Mouse (Mus musculus) neural tube, embryonic 12.5 days (tissue): ENCODE measurements at regions not wholly inside any gene's neighbourhood (a gene's known extent, or its start where the extent isn't known, plus 50 kb on each side); places are given as distances from the start of the nearest gene placed in this dataset.

Experiments
- ATAC-seq: fragments of 200-750 bp; cut with Nextera tagmentation; 2 replicates; pipeline ENCODE4 v1.8.0; 2017; ENCODE audit warnings: low read depth, mild to moderate bottlenecking, moderate TSS enrichment, moderate library complexity; ENCODE audit not compliant: low FRiP score
- H3K27ac ChIP-seq: fragments of 300-500 bp; sonication (generic); 2 replicates; pipeline ENCODE4 v1.5.1; 2016
- H3K27me3 ChIP-seq: fragments of 300-500 bp; sonication (generic); replicated peaks from 2 replicates; pipeline ENCODE4 v1.6.1; 2016; ENCODE audit warnings: mild to moderate bottlenecking
- H3K36me3 ChIP-seq: fragments of 300-500 bp; sonication (generic); 2 replicates; pipeline ENCODE4 v1.6.1; 2016; ENCODE audit warnings: mild to moderate bottlenecking
- H3K4me1 ChIP-seq: fragments of 300-500 bp; sonication (generic); 2 replicates; pipeline ENCODE4 v1.6.1; 2016
- H3K4me2 ChIP-seq: fragments of 300-500 bp; sonication (generic); replicated peaks from 2 replicates; pipeline ENCODE4 v1.6.1; 2016; ENCODE audit warnings: mild to moderate bottlenecking
- H3K4me3 ChIP-seq: fragments of 300-500 bp; sonication (generic); 2 replicates; pipeline ENCODE4 v1.5.1; 2016
- H3K9ac ChIP-seq: fragments of 300-500 bp; sonication (generic); 2 replicates; pipeline ENCODE4 v1.6.1; 2016; ENCODE audit warnings: mild to moderate bottlenecking
- H3K9me3 ChIP-seq: fragments of 300-500 bp; sonication (generic); 2 replicates; pipeline ENCODE4 v1.6.1; 2016; ENCODE audit warnings: mild to moderate bottlenecking
- WGBS: fragments of 180-500 bp; shearing (Covaris S2); methylation state at CpG from one replicate; pipeline ENCODE4 v1.1.7; 2016; 5-methylcytosine and 5-hydroxymethylcytosine counted together

DNA sequence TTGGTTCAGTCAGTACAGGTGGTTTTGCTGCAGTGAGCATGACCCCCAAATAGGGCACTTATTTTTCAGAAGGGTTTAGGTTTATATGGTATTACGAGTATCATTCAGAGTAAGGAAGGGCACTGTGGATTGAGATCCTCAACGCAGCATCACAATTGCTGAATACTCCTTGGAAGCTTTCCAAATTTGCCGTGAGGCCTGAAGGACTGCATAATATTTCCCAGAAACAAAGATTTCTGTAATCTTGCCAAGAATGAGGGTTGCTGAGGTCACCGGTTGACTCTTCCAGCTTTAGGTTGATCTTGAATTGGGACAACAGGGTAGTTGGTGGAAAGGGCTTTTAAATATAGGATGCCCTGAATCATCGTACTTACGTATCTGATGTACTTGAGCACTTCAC lies 482.1 kb downstream of the Ttll7 start:
- WGBS = 87% methylated on average over 6 of the region's 6 CpGs
- no peaks in the 10 kb centered on the region for H3K4me1 ChIP-seq
- no peak overlapping the region for H3K27ac ChIP-seq
- H3K9ac ChIP-seq = no peak overlapping the region
- no peak overlapping the region for H3K4me2 ChIP-seq
- no peaks in the 10 kb centered on the region for H3K27me3 ChIP-seq
- H3K36me3 ChIP-seq = no peaks in the 10 kb centered on the region
- no peak for ATAC-seq
- H3K4me3 ChIP-seq = no peak overlapping the region
- no peaks in the 10 kb centered on the region for H3K9me3 ChIP-seq

DNA sequence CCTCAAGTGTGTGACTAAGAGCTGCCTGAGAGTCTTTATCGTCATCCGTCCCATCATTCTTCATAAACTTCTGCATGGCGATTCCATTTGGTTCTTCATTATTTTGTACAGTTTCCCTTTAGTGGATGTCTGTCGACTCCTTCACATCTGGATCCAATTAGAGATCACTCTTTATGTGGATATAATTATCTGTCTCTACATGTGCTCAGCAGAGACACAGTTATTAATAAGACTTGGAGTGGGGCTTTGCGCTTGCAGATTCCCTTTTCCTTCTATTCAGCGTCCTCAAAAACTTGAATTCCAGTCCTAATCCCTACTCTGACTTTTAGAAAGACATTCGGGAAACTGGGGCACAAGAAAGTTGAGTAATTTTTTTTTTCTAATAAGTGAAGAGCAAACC lies 483.1 kb downstream of the Ttll7 start:
- no peaks in the 10 kb centered on the region for H3K9me3 ChIP-seq
- no peaks in the 10 kb centered on the region for H3K27me3 ChIP-seq
- ATAC-seq = no peak
- H3K36me3 ChIP-seq = no peaks in the 10 kb centered on the region
- no peak overlapping the region for H3K27ac ChIP-seq
- no peaks in the 10 kb centered on the region for H3K4me1 ChIP-seq
- no peak overlapping the region for H3K9ac ChIP-seq
- WGBS = 68% methylated on average over 7 of the region's 7 CpGs
- H3K4me2 ChIP-seq = no peak overlapping the region
- H3K4me3 ChIP-seq = no peak overlapping the region

DNA sequence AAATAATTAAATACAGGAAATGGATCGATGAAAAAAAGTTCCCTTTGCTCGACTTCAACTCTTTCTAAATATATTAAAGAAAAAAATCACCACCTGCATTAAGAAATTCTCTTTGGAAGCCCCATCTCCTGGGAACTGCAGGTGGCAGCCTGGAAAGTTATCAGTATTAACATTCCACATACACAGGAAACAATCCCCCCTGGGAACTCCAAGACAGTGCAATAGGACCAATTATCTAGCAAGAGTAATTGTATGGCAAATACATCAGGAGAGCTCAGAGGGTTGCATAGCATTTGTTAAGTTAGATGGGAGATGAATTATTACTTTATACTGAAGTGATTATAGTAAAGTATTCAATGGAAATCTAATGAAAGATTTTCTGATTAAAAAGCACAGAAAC lies 487.3 kb downstream of the Ttll7 start:
- Histone ChIP-seq H3K27ac (no peak overlapping the region), H3K36me3 (no peaks in the 10 kb centered on the region), H3K4me3 (no peak overlapping the region), H3K9ac (no peak overlapping the region), H3K4me1 (no peaks in the 10 kb centered on the region), H3K27me3 (no peaks in the 10 kb centered on the region), H3K9me3 (no peaks in the 10 kb centered on the region), H3K4me2 (no peak overlapping the region)
- ATAC-seq = no peak
- WGBS = 83% methylated on average over 2 of the region's 2 CpGs

DNA sequence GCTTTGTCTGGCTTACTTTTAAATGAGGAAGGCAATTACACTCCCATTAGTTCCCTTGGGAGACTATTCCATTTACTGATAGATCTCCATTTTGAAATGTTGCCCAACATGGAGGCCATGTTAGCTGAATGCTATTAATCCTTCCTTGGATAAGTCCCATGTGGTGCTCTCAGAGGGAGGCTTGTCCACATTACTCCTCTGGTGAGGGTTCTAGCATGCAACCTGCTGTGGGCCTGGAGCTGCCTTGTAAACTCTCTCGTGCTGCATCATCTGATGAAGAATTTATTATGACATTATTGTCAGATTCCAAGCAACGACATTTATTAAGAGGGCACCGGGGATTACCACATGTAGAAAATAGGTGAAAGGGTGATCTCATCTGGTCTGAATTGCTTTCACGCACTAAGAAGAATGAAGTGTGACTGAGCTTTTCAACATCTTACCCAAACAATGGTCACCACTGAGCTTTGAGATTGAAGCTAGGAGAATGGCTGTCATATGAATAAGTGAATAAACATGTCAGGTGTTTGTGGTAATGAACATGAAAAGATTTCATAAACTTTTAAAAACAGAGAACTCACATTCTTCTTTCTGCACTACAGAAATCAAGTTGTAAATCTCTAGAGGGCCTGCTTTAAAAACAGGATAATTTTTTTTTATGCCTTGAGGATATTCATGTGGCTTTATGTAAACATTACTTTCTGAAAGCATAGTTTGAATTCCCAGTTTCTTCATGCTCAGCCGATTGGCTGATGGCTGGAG lies 495.3 kb downstream of the Ttll7 start:
- Histone ChIP-seq H3K4me2 (no peak overlapping the region), H3K27me3 (no peaks in the 10 kb centered on the region), H3K27ac (no peak overlapping the region), H3K9me3 (no peaks in the 10 kb centered on the region), H3K36me3 (no peaks in the 10 kb centered on the region), H3K9ac (no peak overlapping the region), H3K4me1 (no peaks in the 10 kb centered on the region), H3K4me3 (no peak overlapping the region)
- 51% methylated on average over 5 of the region's 5 CpGs for WGBS
- no peak for ATAC-seq

DNA sequence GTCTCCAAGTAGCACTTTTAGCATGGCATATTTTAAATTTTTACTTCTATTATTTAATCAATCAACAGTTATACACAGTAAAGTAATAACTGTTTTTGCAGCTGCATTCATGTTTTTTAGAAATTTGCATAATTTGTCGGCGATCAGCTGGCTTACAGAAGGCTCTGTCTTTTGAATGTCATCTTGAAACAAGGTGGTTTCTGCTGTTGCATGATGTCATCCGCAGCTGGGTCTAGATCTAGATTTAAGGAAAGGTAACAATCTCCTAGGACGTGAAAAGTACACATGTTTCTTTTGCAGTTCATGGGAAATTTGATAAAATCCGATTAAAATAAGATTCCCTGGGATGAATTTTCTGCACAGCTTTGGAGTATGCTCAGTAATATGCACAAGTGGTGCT lies 534.9 kb downstream of the Ttll7 start:
- Histone ChIP-seq H3K9ac (no peak overlapping the region), H3K4me1 (no peaks in the 10 kb centered on the region), H3K27ac (no peak overlapping the region), H3K4me2 (no peak overlapping the region), H3K27me3 (no peaks in the 10 kb centered on the region), H3K36me3 (no peaks in the 10 kb centered on the region), H3K4me3 (no peak overlapping the region), H3K9me3 (no peaks in the 10 kb centered on the region)
- no peak for ATAC-seq
- 90% methylated on average over 5 of the region's 5 CpGs for WGBS

DNA sequence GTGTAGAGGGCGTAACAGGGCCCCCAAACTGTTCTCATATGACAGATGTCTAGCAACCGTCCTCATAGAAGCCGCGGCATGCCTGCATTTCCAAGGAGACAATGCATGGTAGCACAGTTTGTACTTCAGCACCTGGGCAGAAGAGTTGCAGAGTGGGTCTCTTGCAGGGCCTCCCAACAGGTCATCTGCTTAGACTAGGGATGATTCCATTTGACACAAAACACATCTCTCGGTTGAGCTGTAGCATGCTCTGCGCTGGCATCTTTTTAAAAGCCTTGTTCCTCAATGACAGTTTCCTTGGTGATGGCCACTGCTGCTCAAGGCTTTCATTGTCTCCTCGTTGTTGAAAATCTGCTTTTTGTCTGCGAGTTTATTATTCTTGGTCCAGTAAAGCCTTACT lies 546.1 kb downstream of the Ttll7 start:
- no peak overlapping the region for H3K9ac ChIP-seq
- 56% methylated on average over 8 of the region's 8 CpGs for WGBS
- H3K4me3 ChIP-seq = no peak overlapping the region
- no peak for ATAC-seq
- no peak overlapping the region for H3K4me2 ChIP-seq
- H3K27ac ChIP-seq = no peak overlapping the region
- H3K4me1 ChIP-seq = no peaks in the 10 kb centered on the region
- H3K36me3 ChIP-seq = no peaks in the 10 kb centered on the region
- H3K9me3 ChIP-seq = no peaks in the 10 kb centered on the region
- no peaks in the 10 kb centered on the region for H3K27me3 ChIP-seq

DNA sequence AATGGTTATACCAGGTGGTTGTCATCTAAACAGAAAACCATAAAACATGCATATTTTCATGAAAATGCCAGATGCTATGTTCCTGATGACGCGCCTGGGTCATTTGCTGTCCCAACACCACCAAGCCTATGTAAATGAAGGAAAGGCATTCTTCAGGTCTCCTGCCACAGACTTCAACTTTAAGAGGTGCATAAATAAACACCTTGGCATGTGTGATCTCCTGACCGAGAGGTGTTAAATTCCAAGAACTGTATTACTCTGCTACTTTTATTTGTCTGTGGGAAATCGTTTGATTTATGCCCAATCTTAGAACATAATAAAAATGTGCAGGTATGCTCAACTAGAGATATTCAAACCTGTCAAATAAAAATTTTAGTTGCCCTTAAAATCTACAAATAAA lies 560.1 kb downstream of the Ttll7 start:
- H3K27me3 ChIP-seq = no peaks in the 10 kb centered on the region
- H3K4me1 ChIP-seq = no peaks in the 10 kb centered on the region
- no peak for ATAC-seq
- no peak overlapping the region for H3K27ac ChIP-seq
- no peaks in the 10 kb centered on the region for H3K9me3 ChIP-seq
- H3K4me3 ChIP-seq = no peak overlapping the region
- WGBS = 83% methylated on average over 4 of the region's 4 CpGs
- H3K9ac ChIP-seq = no peak overlapping the region
- H3K36me3 ChIP-seq = no peaks in the 10 kb centered on the region
- H3K4me2 ChIP-seq = no peak overlapping the region

DNA sequence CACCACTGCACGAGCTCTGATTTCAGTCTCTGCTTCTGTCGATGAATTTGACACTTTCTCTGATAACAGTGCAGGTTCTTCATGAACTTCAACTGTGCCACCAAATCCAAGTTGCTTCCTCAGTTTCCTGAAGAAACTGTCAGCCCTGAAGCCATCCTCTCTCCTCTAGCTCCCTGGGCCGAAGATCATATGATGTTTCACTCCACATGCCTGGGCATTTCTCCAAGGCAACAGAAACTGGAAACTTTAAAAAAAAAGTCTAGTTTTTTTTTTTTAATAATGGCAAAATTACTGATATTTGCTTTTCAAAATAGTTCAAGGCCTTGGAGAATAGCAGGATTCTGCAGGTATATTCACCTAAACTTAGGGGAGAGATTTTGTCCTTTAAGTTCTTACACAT lies 564.8 kb downstream of the Ttll7 start:
- H3K27ac ChIP-seq = no peak overlapping the region
- no peaks in the 10 kb centered on the region for H3K9me3 ChIP-seq
- H3K4me3 ChIP-seq = no peak overlapping the region
- no peaks in the 10 kb centered on the region for H3K27me3 ChIP-seq
- H3K36me3 ChIP-seq = no peaks in the 10 kb centered on the region
- no peaks in the 10 kb centered on the region for H3K4me1 ChIP-seq
- no peak overlapping the region for H3K4me2 ChIP-seq
- no peak for ATAC-seq
- H3K9ac ChIP-seq = no peak overlapping the region
- 71% methylated on average over 3 of the region's 3 CpGs for WGBS

DNA sequence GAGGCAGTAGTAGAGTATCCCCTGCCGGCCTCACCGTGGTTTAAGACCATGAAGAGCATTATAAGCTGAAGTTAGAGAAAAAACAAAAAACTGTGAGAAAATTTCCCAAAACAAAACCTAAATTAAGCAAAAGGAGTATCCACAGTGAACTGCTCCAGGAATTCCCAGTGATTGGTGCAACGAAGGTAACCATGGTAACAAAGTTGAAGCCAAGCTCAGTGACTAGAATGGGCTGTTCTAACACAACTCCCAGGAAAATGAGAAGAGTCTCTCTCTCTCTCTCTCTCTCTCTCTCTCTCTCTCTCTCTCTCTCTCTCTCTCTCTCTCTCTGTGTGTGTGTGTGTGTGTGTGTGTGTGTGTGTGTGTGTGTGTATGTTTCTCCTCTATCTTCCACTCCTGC lies 567.0 kb downstream of the Ttll7 start:
- H3K36me3 ChIP-seq = no peaks in the 10 kb centered on the region
- no peaks in the 10 kb centered on the region for H3K27me3 ChIP-seq
- no peak overlapping the region for H3K9ac ChIP-seq
- H3K4me3 ChIP-seq = no peak overlapping the region
- no peak overlapping the region for H3K27ac ChIP-seq
- no peak overlapping the region for H3K4me2 ChIP-seq
- H3K9me3 ChIP-seq = no peaks in the 10 kb centered on the region
- 51% methylated on average over 3 of the region's 3 CpGs for WGBS
- no peak for ATAC-seq
- H3K4me1 ChIP-seq = peaks cover 3% of the 10 kb centered on the region

DNA sequence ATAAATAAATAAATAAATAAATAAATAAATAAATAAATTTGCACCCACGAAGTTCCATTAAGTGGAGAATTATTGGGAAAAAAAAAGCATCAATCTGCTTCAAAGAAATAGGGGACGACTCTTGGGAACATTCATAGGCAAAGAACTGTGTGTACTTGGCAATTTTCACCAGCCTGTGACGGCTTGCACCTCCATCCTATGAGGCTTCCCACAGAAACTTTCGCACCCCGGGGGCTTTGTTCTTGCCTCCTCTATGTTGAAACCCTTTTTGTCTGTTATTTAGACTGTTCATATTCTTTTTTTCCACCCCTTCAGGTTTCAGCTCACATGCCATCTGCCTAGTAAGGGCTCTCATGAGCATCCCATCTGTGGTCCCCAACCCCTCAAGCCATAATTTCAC lies 570.0 kb downstream of the Ttll7 start:
- Histone ChIP-seq H3K4me3 (no peak overlapping the region), H3K9me3 (no peaks in the 10 kb centered on the region), H3K4me2 (no peak overlapping the region), H3K27me3 (no peaks in the 10 kb centered on the region), H3K27ac (no peak overlapping the region), H3K9ac (no peak overlapping the region), H3K4me1 (peaks cover 4% of the 10 kb centered on the region), H3K36me3 (no peaks in the 10 kb centered on the region)
- ATAC-seq = no peak
- WGBS = 80% methylated on average over 5 of the region's 5 CpGs

DNA sequence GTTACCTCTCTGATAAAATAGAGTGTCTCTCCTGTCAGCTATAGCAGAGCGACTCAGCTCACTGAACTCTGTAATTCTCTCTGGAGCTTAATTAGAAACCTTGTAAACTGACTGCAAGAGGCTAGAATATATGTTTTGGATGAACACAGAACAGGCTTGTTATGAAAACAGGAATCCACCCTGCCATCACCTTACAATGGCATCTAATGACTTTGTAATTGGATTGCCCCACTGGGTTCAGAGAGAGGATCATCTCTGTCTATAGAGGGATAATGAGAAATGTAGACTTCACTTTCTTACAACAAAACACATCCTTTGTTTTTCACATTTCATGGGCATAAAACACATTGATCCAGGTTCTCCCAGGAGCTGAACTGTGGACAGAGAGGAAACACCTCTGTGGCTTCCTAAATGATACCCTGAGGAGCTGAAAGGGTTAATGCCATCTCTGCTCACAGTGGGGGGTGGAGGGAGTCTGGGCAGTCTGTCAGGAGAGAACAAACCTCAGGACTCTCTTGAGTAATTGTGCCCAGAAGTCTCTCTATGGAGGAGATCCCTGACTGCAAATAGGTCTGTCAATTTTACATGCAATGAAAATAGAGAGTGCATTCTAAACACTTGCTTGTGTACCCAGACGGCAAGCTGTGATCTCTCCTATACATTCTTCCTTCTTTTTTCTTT lies 571.9 kb downstream of the Ttll7 start:
- WGBS = 27% methylated on average over 2 of the region's 2 CpGs
- peak; percentile 74; the same call in 1 of the 2 replicates for ATAC-seq
- Histone ChIP-seq H3K9me3 (no peaks in the 10 kb centered on the region), H3K27me3 (no peaks in the 10 kb centered on the region), H3K4me2 (no peak overlapping the region), H3K36me3 (no peaks in the 10 kb centered on the region), H3K4me1 (peaks cover 4% of the 10 kb centered on the region), H3K9ac (no peak overlapping the region), H3K27ac (no peak overlapping the region), H3K4me3 (no peak overlapping the region)

DNA sequence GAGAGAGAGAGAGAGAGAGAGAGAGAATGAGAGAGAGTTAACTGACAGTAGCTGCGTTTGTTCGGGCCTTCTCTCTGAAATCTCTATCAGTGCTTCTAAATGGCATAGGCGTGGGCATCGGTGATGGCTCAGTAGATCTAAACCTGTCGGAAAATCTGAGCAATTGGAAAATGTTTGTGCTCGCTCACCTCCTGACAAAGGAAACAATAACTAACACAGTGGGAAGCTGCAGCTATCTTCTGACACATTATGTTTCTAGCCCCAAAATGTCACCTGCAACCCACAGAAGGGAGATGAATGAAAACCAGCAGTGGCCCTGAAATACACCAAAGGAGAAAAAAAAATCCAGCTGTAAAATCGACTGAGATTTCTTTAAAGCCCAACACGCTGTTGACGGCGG lies 576.7 kb downstream of the Ttll7 start:
- no peaks in the 10 kb centered on the region for H3K36me3 ChIP-seq
- ATAC-seq = no peak
- H3K4me3 ChIP-seq = no peak overlapping the region
- peaks cover 4% of the 10 kb centered on the region for H3K4me1 ChIP-seq
- no peak overlapping the region for H3K27ac ChIP-seq
- no peak overlapping the region for H3K4me2 ChIP-seq
- no peak overlapping the region for H3K9ac ChIP-seq
- H3K9me3 ChIP-seq = no peaks in the 10 kb centered on the region
- no peaks in the 10 kb centered on the region for H3K27me3 ChIP-seq
- 57% methylated on average over 10 of the region's 10 CpGs for WGBS
